Mouse (Mus musculus) retina, postnatal 7 days (tissue): ENCODE measurements around the gene Asic2.

ENCODE experiments used
- DNase-seq: peaks from one replicate; pipeline ENCODE4 v3.0.0-alpha.2; 2012; ENCODE audit warnings: low read depth, low spot score

The Asic2 gene

GRCm38 (mm10) chr11:81845010-81845685 lies 123.1 kb downstream of the Asic2 start:
- DNase-seq = no peak

- no peak for DNase-seq
These were observed 127.3 kb downstream of the Asic2 start for GRCm38 (mm10) chr11:81841001-81841400.

- no peak for DNase-seq
These were observed 129.8 kb downstream of the Asic2 start for GRCm38 (mm10) chr11:81838426-81838825.

GRCm38 (mm10) chr11:81832381-81832780 lies 135.9 kb downstream of the Asic2 start:
- DNase-seq = no peak

- no peak for DNase-seq
These were observed 151.7 kb downstream of the Asic2 start for GRCm38 (mm10) chr11:81816531-81816930.

- DNase-seq = no peak
These were observed 153.4 kb downstream of the Asic2 start for GRCm38 (mm10) chr11:81814816-81815215.

GRCm38 (mm10) chr11:81806905-81807659 lies 161.2 kb downstream of the Asic2 start:
- peak; percentile 19 for DNase-seq

GRCm38 (mm10) chr11:81803544-81803943 lies 164.7 kb downstream of the Asic2 start:
- DNase-seq = no peak

- no peak for DNase-seq
These were observed 165.6 kb downstream of the Asic2 start for GRCm38 (mm10) chr11:81802614-81803013.

- DNase-seq = no peak
These were observed 167.4 kb downstream of the Asic2 start for GRCm38 (mm10) chr11:81800899-81801298.

- DNase-seq = no peak
These were observed 174.7 kb downstream of the Asic2 start for GRCm38 (mm10) chr11:81793588-81793987.

GRCm38 (mm10) chr11:81791579-81791978 lies 176.7 kb downstream of the Asic2 start:
- no peak for DNase-seq

GRCm38 (mm10) chr11:81780596-81780995 lies 187.7 kb downstream of the Asic2 start:
- DNase-seq = no peak

- no peak for DNase-seq
These were observed 188.4 kb downstream of the Asic2 start for GRCm38 (mm10) chr11:81779881-81780280.

- no peak for DNase-seq
These were observed 196.9 kb downstream of the Asic2 start for GRCm38 (mm10) chr11:81771195-81771895.

- DNase-seq = no peak
These were observed 198.5 kb downstream of the Asic2 start for GRCm38 (mm10) chr11:81769691-81770260.

GRCm38 (mm10) chr11:81768305-81768704 lies 200.0 kb downstream of the Asic2 start:
- no peak for DNase-seq

GRCm38 (mm10) chr11:81767781-81768180 lies 200.5 kb downstream of the Asic2 start:
- DNase-seq = no peak

GRCm38 (mm10) chr11:81765288-81765687 lies 203.0 kb downstream of the Asic2 start:
- no peak for DNase-seq

- no peak for DNase-seq
These were observed 203.5 kb downstream of the Asic2 start for GRCm38 (mm10) chr11:81764778-81765177.

- DNase-seq = no peak
These were observed 211.0 kb downstream of the Asic2 start for GRCm38 (mm10) chr11:81757221-81757620.

GRCm38 (mm10) chr11:81750876-81751275 lies 217.4 kb downstream of the Asic2 start:
- DNase-seq = no peak
